Mouse (Mus musculus) intestine, embryonic 14.5 days (tissue): ENCODE data around the gene Siglecg. TPM values are rescaled to one million over a fixed set of nuclear protein-coding genes. Genes with fewer than 3 reads are reported as not detected.

Experiments
- ATAC-seq: fragments of 200-750 bp; cut with Nextera tagmentation; replicated peaks from 2 replicates; pipeline ENCODE4 v1.8.0; 2017; ENCODE audit warnings: low read depth, moderate number of reproducible peaks, moderate TSS enrichment, moderate library complexity; ENCODE audit not compliant: low FRiP score, low TSS enrichment
- DNase-seq: peaks from one replicate; pipeline ENCODE4 v3.0.0-alpha.2; 2018; ENCODE audit warnings: low spot score
- H3K27ac ChIP-seq: fragments of 300-500 bp; sonication (generic); 2 replicates; pipeline ENCODE4 v1.5.1; 2014; ENCODE audit warnings: low read depth, mild to moderate bottlenecking, control low read depth
- H3K27me3 ChIP-seq: fragments of 300-500 bp; sonication (generic); replicated peaks from 2 replicates; pipeline ENCODE4 v1.6.1; 2014; ENCODE audit warnings: low read length, control low read depth; ENCODE audit not compliant: control insufficient read depth, insufficient read depth
- H3K36me3 ChIP-seq: fragments of 300-500 bp; sonication (generic); 2 replicates; pipeline ENCODE4 v1.6.1; 2014; ENCODE audit warnings: low read length, control low read depth; ENCODE audit not compliant: control insufficient read depth, insufficient read depth
- H3K4me1 ChIP-seq: fragments of 300-500 bp; sonication (generic); replicated peaks from 2 replicates; pipeline ENCODE4 v1.6.1; 2014; ENCODE audit warnings: low read length, control low read depth, mixed read lengths; ENCODE audit not compliant: control insufficient read depth, insufficient read depth
- H3K4me2 ChIP-seq: fragments of 300-500 bp; sonication (generic); 2 replicates; pipeline ENCODE4 v1.6.1; 2014; ENCODE audit warnings: low read length
- H3K4me3 ChIP-seq: fragments of 300-500 bp; sonication (generic); 2 replicates; pipeline ENCODE4 v1.5.1; 2014; ENCODE audit warnings: low read depth, low read length, control low read depth, mixed read lengths
- H3K9ac ChIP-seq: fragments of 300-500 bp; sonication (generic); 2 replicates; pipeline ENCODE4 v1.6.1; 2014; ENCODE audit warnings: mild to moderate bottlenecking, low read length
- H3K9me3 ChIP-seq: fragments of 300-500 bp; sonication (generic); 2 replicates; pipeline ENCODE4 v1.6.1; 2016; ENCODE audit warnings: low read length, control low read depth; ENCODE audit not compliant: control insufficient read depth
- WGBS: fragments of 180-500 bp; shearing (Covaris S2); extraction: QIAGEN DNeasy Blood & Tissue Kit; methylation state at CpG from one replicate; pipeline ENCODE4 v1.1.7; 2014; 5-methylcytosine and 5-hydroxymethylcytosine counted together
- polyA plus RNA-seq: library from polyadenylated mRNA; unstranded; fragments of >200 nt; fragmentation: Nextera tagmentation; extraction: Ambion mirVana; gene quantifications from 2 replicates; pipeline ENCODE4 v1.2.1, GENCODE M21; 2014

Siglecg gene
- polyA plus RNA-seq, result 0.20 and 0.31 TPM in 2 replicates

DNA sequence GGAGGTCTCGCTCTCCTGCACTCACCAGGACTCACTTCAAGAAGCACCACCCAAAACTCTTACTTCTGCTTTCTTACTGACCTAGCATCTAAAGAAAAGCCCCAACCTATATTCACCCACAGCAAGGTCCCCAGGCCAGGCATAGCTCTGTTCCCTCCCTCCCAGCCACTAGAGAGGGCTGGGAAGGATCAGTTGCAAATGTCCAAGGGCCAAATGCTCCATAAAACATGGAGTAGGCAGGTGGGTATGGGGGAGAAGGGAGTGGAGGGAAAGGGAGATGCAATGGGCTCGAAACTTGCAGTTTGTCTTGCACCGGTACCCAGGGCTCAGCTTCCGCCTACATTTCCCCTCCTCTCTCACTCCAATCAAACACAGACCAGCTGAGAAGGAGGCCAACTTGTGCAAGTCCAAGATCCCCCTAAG, at the start of gene Siglecg:
Gene Siglecg, plus strand, starts transcription at position 74 of the 423 bp plus-strand sequence.
- no peak for DNase-seq
- H3K4me2 ChIP-seq, result no peak within 1 kb of the TSS
- H3K27ac ChIP-seq, result no peak within 1 kb of the TSS
- no peaks in the 10 kb centered on the region for H3K9me3 ChIP-seq
- H3K36me3 ChIP-seq, result no peaks in the 10 kb centered on the region
- no peaks in the 10 kb centered on the region for H3K27me3 ChIP-seq
- 61% methylated on average over 4 of the region's 4 CpGs for WGBS
- no peak for ATAC-seq
- no peak within 1 kb of the TSS for H3K4me3 ChIP-seq
- no peaks in the 10 kb centered on the region for H3K4me1 ChIP-seq
- no peak within 1 kb of the TSS for H3K9ac ChIP-seq

GRCm38 (mm10) chr7:43358556-43358955, 49.4 kb upstream of the Siglecg start:
- H3K4me1 ChIP-seq, result 0 out of 2 replicates have a peak, but pooled peaks cover 4% of the 10 kb centered on the region
- ATAC-seq, result no peak
- H3K27me3 ChIP-seq, result no peaks in the 10 kb centered on the region
- no peak for DNase-seq
- no peak overlapping the region for H3K9ac ChIP-seq
- H3K4me3 ChIP-seq, result no peak overlapping the region
- H3K27ac ChIP-seq, result no peak overlapping the region
- H3K4me2 ChIP-seq, result no peak overlapping the region
- no peaks in the 10 kb centered on the region for H3K9me3 ChIP-seq
- no peaks in the 10 kb centered on the region for H3K36me3 ChIP-seq
- 83% methylated on average over 3 of the region's 3 CpGs for WGBS

DNA sequence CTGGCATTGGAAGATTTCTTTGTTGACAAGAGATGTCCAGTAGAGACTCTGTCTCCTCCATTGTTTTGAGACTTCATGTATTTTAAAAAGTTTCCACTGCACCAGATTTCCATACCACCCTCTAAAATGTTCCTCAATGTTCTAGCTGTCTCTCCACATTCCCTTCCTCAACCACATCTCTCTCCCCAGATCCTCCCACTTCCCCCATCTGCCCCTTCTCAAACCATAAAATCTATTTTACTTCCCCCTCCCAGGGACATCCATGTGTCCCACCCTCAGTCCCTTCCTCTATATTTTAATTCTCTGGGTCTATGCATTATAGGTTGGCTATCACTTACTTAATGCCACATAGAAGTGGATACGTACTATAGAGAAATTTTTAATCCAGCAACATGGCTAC, 46.6 kb upstream of the Siglecg start:
- H3K27me3 ChIP-seq, result no peaks in the 10 kb centered on the region
- no peak overlapping the region for H3K4me2 ChIP-seq
- no peaks in the 10 kb centered on the region for H3K36me3 ChIP-seq
- 100% methylated on average over 1 of the region's 1 CpGs for WGBS
- no peak for ATAC-seq
- H3K9ac ChIP-seq, result no peak overlapping the region
- no peak overlapping the region for H3K4me3 ChIP-seq
- no peaks in the 10 kb centered on the region for H3K4me1 ChIP-seq
- H3K9me3 ChIP-seq, result no peaks in the 10 kb centered on the region
- DNase-seq, result no peak
- no peak overlapping the region for H3K27ac ChIP-seq

- Histone ChIP-seq H3K27ac (no peak overlapping the region), H3K4me2 (no peak overlapping the region)
These were observed 46.0 kb upstream of the Siglecg start for GRCm38 (mm10) chr7:43362021-43362420.

DNA sequence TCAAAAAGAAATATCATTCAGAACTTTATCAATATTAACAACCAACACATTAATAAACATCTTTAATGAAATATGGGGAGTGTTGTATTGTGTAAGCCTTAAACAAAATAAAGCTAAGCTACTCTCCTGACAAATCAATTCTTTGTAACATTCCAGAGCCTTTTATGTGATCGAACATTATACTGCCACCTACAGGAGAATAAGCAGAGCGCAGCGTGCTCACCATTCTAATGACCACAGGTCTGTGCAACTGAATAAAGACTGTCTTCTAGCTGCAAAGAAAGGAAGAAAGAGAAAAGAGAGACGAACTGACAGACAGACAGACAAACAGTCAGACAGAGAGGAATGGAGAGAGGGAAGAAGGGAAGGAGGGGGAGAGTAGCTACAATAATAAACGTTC, 29.8 kb upstream of the Siglecg start:
- no peak; the same call in 1 of the 2 replicates for ATAC-seq
- H3K36me3 ChIP-seq, result no peaks in the 10 kb centered on the region
- 20% methylated on average over 5 of the region's 5 CpGs for WGBS

More at GRCm38 (mm10) chr7:43362021-43362420, 46.0 kb upstream of the Siglecg start:
- Histone ChIP-seq H3K9ac (no peak overlapping the region), H3K9me3 (no peaks in the 10 kb centered on the region), H3K4me1 (no peaks in the 10 kb centered on the region), H3K27me3 (no peaks in the 10 kb centered on the region), H3K36me3 (no peaks in the 10 kb centered on the region), H3K4me3 (no peak overlapping the region)
- DNase-seq, result no peak
- 77% methylated on average over 4 of the region's 4 CpGs for WGBS
- no peak for ATAC-seq

GRCm38 (mm10) chr7:43392349-43393121, 15.5 kb upstream of the Siglecg start:
- DNase-seq, result no peak
- no peaks in the 10 kb centered on the region for H3K9me3 ChIP-seq
- no peak overlapping the region for H3K27ac ChIP-seq
- ATAC-seq, result no peak
- H3K36me3 ChIP-seq, result no peaks in the 10 kb centered on the region
- H3K4me3 ChIP-seq, result no peak overlapping the region
- no peaks in the 10 kb centered on the region for H3K4me1 ChIP-seq
- no peaks in the 10 kb centered on the region for H3K27me3 ChIP-seq
- no peak overlapping the region for H3K4me2 ChIP-seq
- H3K9ac ChIP-seq, result no peak overlapping the region
- WGBS, result 75% methylated on average over 8 of the region's 8 CpGs

More for the DNA sequence above, 29.8 kb upstream of the Siglecg start:
- no peak overlapping the region for H3K9ac ChIP-seq
- no peaks in the 10 kb centered on the region for H3K4me1 ChIP-seq
- no peaks in the 10 kb centered on the region for H3K9me3 ChIP-seq
- H3K27ac ChIP-seq, result no peak overlapping the region
- no peak overlapping the region for H3K4me2 ChIP-seq
- peak; percentile 67 for DNase-seq
- H3K27me3 ChIP-seq, result no peaks in the 10 kb centered on the region
- no peak overlapping the region for H3K4me3 ChIP-seq

GRCm38 (mm10) chr7:43399501-43399900, 8.5 kb upstream of the Siglecg start:
- Histone ChIP-seq H3K9ac (no peak overlapping the region), H3K27me3 (no peaks in the 10 kb centered on the region), H3K36me3 (no peaks in the 10 kb centered on the region), H3K27ac (no peak overlapping the region), H3K4me1 (no peaks in the 10 kb centered on the region), H3K9me3 (no peaks in the 10 kb centered on the region), H3K4me3 (no peak overlapping the region), H3K4me2 (no peak overlapping the region)
- DNase-seq (no peak), ATAC-seq (no peak)
- WGBS, result 86% methylated on average over 2 of the region's 2 CpGs

DNA sequence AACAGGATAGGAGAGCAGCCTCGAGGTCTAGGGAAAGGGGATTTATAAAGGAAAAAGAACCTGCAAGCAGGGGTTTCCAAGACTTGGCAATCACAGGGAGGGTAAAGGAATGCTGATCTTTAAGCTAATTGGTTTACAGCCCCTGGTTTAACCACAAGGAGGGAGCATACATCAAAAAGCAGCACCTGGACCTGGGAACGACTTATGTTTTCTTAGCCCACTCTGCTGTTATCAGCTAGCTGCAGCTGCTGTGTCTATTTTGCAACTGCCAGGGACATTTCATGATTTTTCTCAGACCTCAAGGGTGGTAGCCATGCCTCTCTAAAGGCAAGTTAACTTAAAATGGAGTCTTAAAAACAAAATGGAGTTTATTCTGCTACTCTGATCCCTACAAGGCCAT, 5.3 kb upstream of the Siglecg start:
- no peak overlapping the region for H3K27ac ChIP-seq
- H3K9ac ChIP-seq, result no peak overlapping the region
- H3K9me3 ChIP-seq, result no peaks in the 10 kb centered on the region
- no peaks in the 10 kb centered on the region for H3K36me3 ChIP-seq
- ATAC-seq (no peak), DNase-seq (no peak)
- no peak overlapping the region for H3K4me2 ChIP-seq
- no peaks in the 10 kb centered on the region for H3K27me3 ChIP-seq
- WGBS, result 22% methylated on average over 2 of the region's 2 CpGs
- no peaks in the 10 kb centered on the region for H3K4me1 ChIP-seq
- H3K4me3 ChIP-seq, result no peak overlapping the region

- H3K36me3 ChIP-seq, result no peaks in the 10 kb centered on the region
- H3K4me3 ChIP-seq, result no peak overlapping the region
- no peak overlapping the region for H3K27ac ChIP-seq
- no peaks in the 10 kb centered on the region for H3K9me3 ChIP-seq
- 81% methylated on average over 3 of the region's 3 CpGs for WGBS
- H3K9ac ChIP-seq, result no peak overlapping the region
- ATAC-seq (no peak), DNase-seq (no peak)
- H3K4me2 ChIP-seq, result no peak overlapping the region
- no peaks in the 10 kb centered on the region for H3K27me3 ChIP-seq
- no peaks in the 10 kb centered on the region for H3K4me1 ChIP-seq
These were observed 431 bp upstream of the Siglecg start for GRCm38 (mm10) chr7:43407573-43407972.
